Mouse (Mus musculus) macrophage (primary cell): ENCODE data around the gene Tha1. TPM values are rescaled to one million over a fixed set of nuclear protein-coding genes. Genes with fewer than 3 reads are reported as not detected.

ENCODE experiments used
- H3K27ac ChIP-seq: fragments of 350-480 bp; formaldehyde crosslinking; 2 replicates; pipeline ENCODE4 v1.9.0; 2021
- H3K36me3 ChIP-seq: fragments of 350-480 bp; formaldehyde crosslinking; 2 replicates; pipeline ENCODE4 v1.9.0; 2021; ENCODE audit errors: inconsistent target
- H3K4me3 ChIP-seq: fragments of 350-480 bp; formaldehyde crosslinking; 2 replicates; pipeline ENCODE4 v1.9.0; 2021; ENCODE audit errors: inconsistent target
- H3K79me2 ChIP-seq: fragments of 350-480 bp; formaldehyde crosslinking; 2 replicates; pipeline ENCODE4 v1.9.0; 2021; ENCODE audit errors: inconsistent target
- WGBS: methylation state at CpG from one replicate; pipeline ENCODE4 v1.1.7; 2026; ENCODE audit warnings: inconsistent platforms; ENCODE audit not compliant: missing documents; 5-methylcytosine and 5-hydroxymethylcytosine counted together
- polyA plus RNA-seq: library from polyadenylated mRNA; stranded (reverse); fragments of 250-400 nt; gene quantifications from 3 replicates; pipeline ENCODE4 v1.2.4, GENCODE M21; 2018; ENCODE audit warnings: inconsistent platforms

Gene Tha1
- polyA plus RNA-seq, 1 experiment from 2014 or later = 3.0 TPM

DNA sequence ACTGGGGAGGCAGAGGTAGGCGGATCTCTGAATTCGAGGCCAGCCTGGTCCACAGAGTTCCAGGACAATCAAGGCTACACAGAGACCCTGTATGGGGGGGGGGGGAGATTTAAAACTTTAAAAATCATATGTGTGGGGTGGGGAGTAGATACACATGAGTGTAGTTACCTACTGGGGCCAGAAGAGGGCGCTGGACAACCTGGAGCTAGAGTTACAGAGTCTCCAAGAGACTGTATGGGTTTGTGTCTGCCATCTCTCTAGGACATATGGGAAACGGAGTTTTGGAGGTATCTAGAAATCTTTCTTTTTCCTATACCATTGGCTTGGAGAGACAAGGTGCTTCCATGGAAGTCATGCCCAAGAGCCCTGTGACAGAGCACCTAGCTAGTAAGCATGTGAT lies 1.1 kb upstream of the Tha1 start:
- Histone ChIP-seq H3K4me3 (no peak overlapping the region), H3K27ac (no peak overlapping the region), H3K36me3 (no peaks in the 10 kb centered on the region), H3K79me2 (no peaks in the 10 kb centered on the region)
- WGBS = 65% methylated on average over 4 of the region's 4 CpGs

DNA sequence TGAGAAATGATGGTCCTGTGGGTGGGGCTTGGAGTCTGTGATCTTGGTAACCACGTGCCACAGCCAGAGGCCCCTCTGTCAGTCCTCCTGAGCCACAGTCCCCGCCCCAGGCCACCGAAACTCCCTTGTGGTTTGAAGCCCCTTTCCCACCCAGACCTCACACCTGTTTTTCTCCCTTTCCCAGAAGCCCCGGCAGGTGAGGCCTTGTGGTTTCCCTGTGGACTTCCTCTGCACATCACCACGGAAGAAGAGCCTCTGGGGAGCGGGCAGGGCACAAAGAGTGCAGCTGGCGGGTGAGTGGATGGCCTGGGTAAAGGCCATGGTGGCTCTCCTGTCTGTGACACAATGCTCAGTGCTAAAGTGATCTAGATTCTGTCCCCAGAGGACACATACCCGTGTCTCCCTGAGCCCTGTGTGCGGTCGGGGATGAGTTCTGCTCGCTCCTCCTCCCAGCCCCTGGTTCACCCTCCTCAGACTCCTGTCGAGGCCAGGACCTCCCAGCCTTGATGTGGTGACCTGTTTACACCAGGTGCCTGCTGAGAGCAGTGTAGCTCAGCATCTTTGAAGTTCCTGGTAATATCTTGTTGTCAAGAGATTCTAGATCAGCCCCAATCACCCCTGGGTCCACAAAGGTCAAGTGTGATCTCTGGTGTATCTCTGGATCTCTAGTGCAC lies 1.2 kb downstream of the Tha1 start:
- Histone ChIP-seq H3K79me2 (no peaks in the 10 kb centered on the region), H3K4me3 (no peak overlapping the region; the same call in 1 of the 2 replicates), H3K36me3 (no peaks in the 10 kb centered on the region), H3K27ac (no peak overlapping the region)
- WGBS = 45% methylated on average over 12 of the region's 12 CpGs

GRCm38 (mm10) chr11:117871376-117871775 lies 1.9 kb downstream of the Tha1 start:
- no peaks in the 10 kb centered on the region for H3K36me3 ChIP-seq
- WGBS = 67% methylated on average over 5 of the region's 5 CpGs
- no peaks in the 10 kb centered on the region for H3K79me2 ChIP-seq
- H3K27ac ChIP-seq = no peak overlapping the region
- no peak overlapping the region for H3K4me3 ChIP-seq

GRCm38 (mm10) chr11:117870688-117871365 lies 2.5 kb downstream of the Tha1 start:
- 47% methylated on average over 12 of the region's 12 CpGs for WGBS
- no peak overlapping the region for H3K4me3 ChIP-seq
- H3K79me2 ChIP-seq = no peaks in the 10 kb centered on the region
- H3K36me3 ChIP-seq = no peaks in the 10 kb centered on the region
- no peak overlapping the region for H3K27ac ChIP-seq

DNA sequence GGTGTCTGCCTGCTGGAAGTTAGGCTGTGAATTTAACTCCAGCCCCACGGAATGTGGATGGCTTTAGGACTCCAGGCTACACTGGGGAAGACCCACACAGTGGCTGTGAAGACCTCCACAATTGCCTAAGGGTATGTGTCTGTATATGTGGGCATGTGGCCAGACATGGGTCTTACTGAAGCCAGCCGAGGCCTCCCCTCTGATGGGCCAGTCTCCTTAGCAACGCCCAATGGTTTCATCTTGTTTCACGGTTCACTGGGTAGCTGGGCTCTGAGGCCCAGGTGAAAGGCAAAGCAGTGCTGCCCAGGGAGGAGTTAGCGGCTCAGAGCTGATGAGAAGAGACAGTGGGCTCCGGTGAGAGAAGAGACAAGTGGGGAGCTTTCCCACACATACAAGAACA lies 7.3 kb downstream of the Tha1 start:
- 98% methylated on average over 6 of the region's 6 CpGs for WGBS
- Histone ChIP-seq H3K27ac (no peak overlapping the region), H3K36me3 (no peaks in the 10 kb centered on the region), H3K4me3 (no peak overlapping the region), H3K79me2 (no peaks in the 10 kb centered on the region)

DNA sequence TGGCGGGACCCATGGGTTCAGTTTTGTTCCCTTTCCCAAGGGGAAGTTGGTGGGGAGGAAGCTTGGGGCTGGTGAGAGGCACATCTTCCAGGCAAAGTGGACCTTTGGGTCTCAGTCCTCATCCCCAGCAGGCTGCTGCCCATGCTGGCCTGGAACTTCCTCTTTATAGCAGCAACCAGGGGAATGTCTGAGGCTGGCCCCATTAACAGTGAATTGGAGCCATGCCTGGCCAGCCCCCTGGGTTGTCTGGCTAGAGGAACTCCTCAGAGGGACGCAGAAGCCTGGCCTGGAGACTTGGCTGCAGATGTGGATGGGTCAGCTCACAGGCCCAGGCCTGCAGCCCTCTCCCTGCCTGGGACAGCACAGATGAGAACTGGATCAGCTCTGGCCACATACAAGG lies 8.5 kb downstream of the Tha1 start:
- Histone ChIP-seq H3K4me3 (no peak overlapping the region), H3K36me3 (no peaks in the 10 kb centered on the region), H3K79me2 (no peaks in the 10 kb centered on the region), H3K27ac (no peak overlapping the region)
- WGBS = 17% methylated on average over 2 of the region's 2 CpGs

- no peak overlapping the region for H3K4me3 ChIP-seq
- WGBS = 74% methylated on average over 11 of the region's 11 CpGs
Observed at GRCm38 (mm10) chr11:117863174-117863856, 10.0 kb downstream of the Tha1 start.

GRCm38 (mm10) chr11:117860601-117861000 lies 12.7 kb downstream of the Tha1 start, which contains the start of gene Tmem235:
Tmem235 (plus strand) TSS chr11:117860752.
- H3K79me2 ChIP-seq = no peaks in the 10 kb centered on the region
- H3K36me3 ChIP-seq = no peaks in the 10 kb centered on the region
- 11% methylated on average over 21 of the region's 23 CpGs for WGBS
- no peak within 1 kb of the TSS for H3K27ac ChIP-seq
- no peak within 1 kb of the TSS for H3K4me3 ChIP-seq

More at GRCm38 (mm10) chr11:117863174-117863856, 10.0 kb downstream of the Tha1 start:
- H3K36me3 ChIP-seq = no peaks in the 10 kb centered on the region
- H3K27ac ChIP-seq = no peak overlapping the region
- H3K79me2 ChIP-seq = no peaks in the 10 kb centered on the region

DNA sequence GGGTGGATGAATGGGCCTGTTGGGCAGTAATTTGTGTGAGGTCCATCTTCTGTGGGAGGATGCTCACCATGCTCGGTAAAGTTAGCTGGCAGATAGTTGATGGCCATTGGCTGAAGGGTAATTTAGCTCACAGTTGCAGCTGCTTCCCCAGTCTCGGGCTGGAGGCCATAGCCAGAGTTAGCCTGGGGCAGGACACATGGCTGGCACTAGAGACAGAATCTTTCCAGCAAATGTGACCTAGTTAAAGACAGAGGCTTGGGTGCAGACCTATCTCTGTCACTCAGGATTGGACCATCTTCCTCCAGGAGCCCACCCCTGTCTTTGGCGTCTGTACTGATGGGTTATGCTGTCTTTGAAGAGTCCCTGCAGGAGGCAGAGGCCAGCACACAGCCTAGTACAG lies 14.9 kb downstream of the Tha1 start:
- WGBS = 84% methylated on average over 3 of the region's 3 CpGs
- Histone ChIP-seq H3K27ac (no peak overlapping the region), H3K79me2 (peaks cover 12% of the 10 kb centered on the region), H3K36me3 (no peaks in the 10 kb centered on the region), H3K4me3 (no peak overlapping the region)

GRCm38 (mm10) chr11:117857462-117857861 lies 15.8 kb downstream of the Tha1 start:
- WGBS = 96% methylated on average over 10 of the region's 10 CpGs
- Histone ChIP-seq H3K79me2 (peaks cover 21% of the 10 kb centered on the region), H3K27ac (no peak overlapping the region), H3K36me3 (no peaks in the 10 kb centered on the region), H3K4me3 (no peak overlapping the region)

- Histone ChIP-seq H3K36me3 (no peaks in the 10 kb centered on the region), H3K27ac (no peak overlapping the region), H3K4me3 (no peak overlapping the region), H3K79me2 (peaks cover 36% of the 10 kb centered on the region)
- 85% methylated on average over 1 of the region's 1 CpGs for WGBS
Observed at GRCm38 (mm10) chr11:117855975-117856374, 17.3 kb downstream of the Tha1 start.

DNA sequence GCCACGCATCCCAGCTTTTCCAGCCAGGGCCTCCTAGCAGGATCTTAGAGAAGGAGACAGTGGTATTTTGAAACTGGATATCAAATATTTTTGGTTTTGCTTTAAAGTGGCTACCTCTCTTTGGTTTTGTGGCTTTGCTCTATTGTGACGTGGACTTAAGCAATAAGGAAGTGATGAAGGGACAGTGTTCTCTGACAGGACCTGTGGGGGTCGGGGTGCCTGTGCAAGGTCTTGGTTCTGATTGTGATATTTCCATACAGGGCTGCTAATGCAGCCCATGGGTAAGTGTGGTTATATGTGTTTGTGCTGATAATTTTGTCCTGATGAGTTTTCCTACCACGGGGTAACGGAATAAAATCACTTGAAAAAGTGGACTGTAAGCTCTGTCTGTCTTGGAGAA lies 17.9 kb downstream of the Tha1 start:
- WGBS = 57% methylated on average over 5 of the region's 5 CpGs
- Histone ChIP-seq H3K36me3 (no peaks in the 10 kb centered on the region), H3K27ac (no peak overlapping the region), H3K4me3 (no peak overlapping the region), H3K79me2 (peaks cover 42% of the 10 kb centered on the region)

DNA sequence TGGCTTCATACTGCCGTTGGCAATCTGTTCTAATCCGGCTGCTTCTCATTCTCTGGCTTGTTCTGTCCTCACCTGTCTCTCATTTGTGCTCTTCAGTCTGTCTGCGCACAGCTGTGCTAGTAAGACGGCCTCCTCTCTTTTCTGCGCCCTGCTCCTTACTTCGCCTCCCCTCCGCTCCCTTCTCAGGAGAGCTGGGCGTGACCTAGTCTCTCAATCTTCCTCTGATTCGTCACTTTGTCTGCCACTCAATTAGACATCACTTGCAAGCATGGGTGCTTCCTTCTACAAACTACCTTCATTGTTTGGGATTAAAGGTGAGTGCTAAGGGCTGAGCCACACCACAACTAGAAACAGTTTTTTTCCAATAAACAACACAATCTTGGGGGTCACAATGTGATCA lies 19.0 kb downstream of the Tha1 start:
- Histone ChIP-seq H3K79me2 (peaks cover 53% of the 10 kb centered on the region), H3K27ac (no peak overlapping the region), H3K36me3 (no peaks in the 10 kb centered on the region), H3K4me3 (no peak overlapping the region)
- WGBS = 97% methylated on average over 9 of the region's 9 CpGs

DNA sequence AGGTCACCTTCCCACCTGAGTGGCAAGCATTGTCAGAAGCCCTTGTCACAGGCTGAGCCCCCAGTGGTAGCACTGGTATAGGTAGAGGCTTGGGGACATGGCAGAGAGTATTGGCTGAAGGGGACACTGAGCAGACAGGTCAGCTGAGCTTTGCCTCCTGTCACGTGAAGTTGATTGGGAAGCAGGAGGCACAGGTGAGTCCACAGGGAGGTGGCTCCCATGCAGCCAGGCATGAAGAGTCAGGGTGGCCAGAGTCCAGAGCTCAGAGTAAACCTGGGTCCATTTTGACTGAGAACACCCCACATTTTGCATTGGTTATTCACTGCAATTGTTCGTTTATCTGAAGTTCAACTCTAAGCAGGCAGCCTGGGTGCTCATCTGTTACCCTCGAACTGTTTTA lies 20.4 kb downstream of the Tha1 start:
- 94% methylated on average over 3 of the region's 3 CpGs for WGBS
- no peak overlapping the region for H3K27ac ChIP-seq
- H3K36me3 ChIP-seq = no peaks in the 10 kb centered on the region
- peaks cover 55% of the 10 kb centered on the region for H3K79me2 ChIP-seq
- no peak overlapping the region for H3K4me3 ChIP-seq
